Comparison of ENCODE assay signal across 8 mouse cellular contexts in genomic region chr6:122811280-122811652, GRCm38 (mm10). TPM values are rescaled to one million over a fixed set of nuclear protein-coding genes. Genes with fewer than 3 reads are reported as not detected.
A peak's percentile ranks its signal among the peaks of the same experiment; 100 is the strongest.
DNase-seq lines count a peak whose midpoint lies in the region; ATAC-seq lines count a peak whose summit lies in the region.

No protein-coding gene starts in this region.

- peak; percentile 92 for DNase-seq in 416B (ENCODE audit: low read depth)
- DNase-seq in adrenal gland, postnatal 36 days, result peak; percentile 98
- DNase-seq in heart, adult 18-20 months, result peak; percentile 94 to 98
- peak; percentile 94 to 95 for DNase-seq in kidney, adult 8-10 months
- DNase-seq in spleen, adult 18-20 months, result peak; percentile 93 to 94

- H3K9me3 ChIP-seq in embryonic facial prominence, embryonic 12.5 days, result no peaks in the 10 kb centered on the region
- no peaks in the 10 kb centered on the region for H3K9me3 ChIP-seq in limb, embryonic 13.5 days
- H3K9me3 ChIP-seq in midbrain, embryonic 15.5 days, result no peaks in the 10 kb centered on the region

- peaks cover 5% of the 10 kb centered on the region for H3K4me1 ChIP-seq in embryonic facial prominence, embryonic 12.5 days
- H3K4me1 ChIP-seq in limb, embryonic 13.5 days, result peaks cover 6% of the 10 kb centered on the region
- peaks cover 11% of the 10 kb centered on the region for H3K4me1 ChIP-seq in midbrain, embryonic 15.5 days

- H3K4me2 ChIP-seq in embryonic facial prominence, embryonic 12.5 days (replicated peaks), result peak overlapping the region; percentile 59
- H3K4me2 ChIP-seq in limb, embryonic 13.5 days (replicated peaks), result peak overlapping the region; percentile 72
- H3K4me2 ChIP-seq in midbrain, embryonic 15.5 days, result peak overlapping the region; percentile 60

- H3K36me3 ChIP-seq in embryonic facial prominence, embryonic 12.5 days, result no peaks in the 10 kb centered on the region
- no peaks in the 10 kb centered on the region for H3K36me3 ChIP-seq in limb, embryonic 13.5 days
- no peaks in the 10 kb centered on the region for H3K36me3 ChIP-seq in midbrain, embryonic 15.5 days (replicated peaks)

- peak overlapping the region; percentile 100 for H3K27ac ChIP-seq in embryonic facial prominence, embryonic 12.5 days
- H3K27ac ChIP-seq in limb, embryonic 13.5 days, result peak overlapping the region; percentile 99
- H3K27ac ChIP-seq in midbrain, embryonic 15.5 days, result peak overlapping the region; percentile 98

- WGBS in embryonic facial prominence, embryonic 12.5 days, result under 1% methylated on average over 37 of the region's 38 CpGs
- WGBS in limb, embryonic 13.5 days, result under 1% methylated on average over 37 of the region's 38 CpGs
- under 1% methylated on average over 38 of the region's 38 CpGs for WGBS in midbrain, embryonic 15.5 days

- peak overlapping the region; percentile 70 for H3K4me3 ChIP-seq in embryonic facial prominence, embryonic 12.5 days
- H3K4me3 ChIP-seq in limb, embryonic 13.5 days, result peak overlapping the region; percentile 67
- peak overlapping the region; percentile 70 for H3K4me3 ChIP-seq in midbrain, embryonic 15.5 days

- peak overlapping the region; percentile 75 for H3K9ac ChIP-seq in embryonic facial prominence, embryonic 12.5 days
- peak overlapping the region; percentile 84 for H3K9ac ChIP-seq in limb, embryonic 13.5 days
- peak overlapping the region; percentile 71 for H3K9ac ChIP-seq in midbrain, embryonic 15.5 days

- no peaks in the 10 kb centered on the region for H3K27me3 ChIP-seq in embryonic facial prominence, embryonic 12.5 days
- H3K27me3 ChIP-seq in limb, embryonic 13.5 days, result no peaks in the 10 kb centered on the region
- no peaks in the 10 kb centered on the region for H3K27me3 ChIP-seq in midbrain, embryonic 15.5 days (replicated peaks)

- peak; percentile 95 for ATAC-seq in embryonic facial prominence, embryonic 12.5 days (ENCODE audit: insufficient number of reproducible peaks, insufficient read depth, low FRiP score, low TSS enrichment)
- peak; percentile 96 for ATAC-seq in limb, embryonic 13.5 days (ENCODE audit: low FRiP score, low read depth)
- peak; percentile 95 for ATAC-seq in midbrain, embryonic 15.5 days (replicated peaks)

RNA-seq across cellular contexts. Expression of gene Foxj2, which starts 8.4 kb away (rescaled TPM):
- 10 to 100 TPM; 18.5 to 19.6 TPM for total RNA-seq in adrenal gland, postnatal 36 days (2021)
- 6.7 TPM in 2 replicates for polyA plus RNA-seq in embryonic facial prominence, embryonic 12.5 days (2016; fragmentation: Nextera tagmentation; extraction: Ambion mirVana)
- 10 to 100 TPM; 31.7 to 33.5 TPM for total RNA-seq in heart, adult 18-20 months (2021)
- 6.4 and 7.1 TPM in 2 replicates for polyA plus RNA-seq in limb, embryonic 13.5 days (2015; fragmentation: Nextera tagmentation; extraction: Ambion mirVana)
- polyA plus RNA-seq in midbrain, embryonic 15.5 days (2015; fragmentation: Nextera tagmentation; extraction: Ambion mirVana), result 8.3 and 9.1 TPM in 2 replicates

RNA-seq across cellular contexts. Expression of gene Slc2a3, which starts 9.8 kb away (rescaled TPM):
- total RNA-seq in adrenal gland, postnatal 36 days (2021), result 1 to 10 TPM; 5.8 to 9.6 TPM
- polyA plus RNA-seq in embryonic facial prominence, embryonic 12.5 days (2016; fragmentation: Nextera tagmentation; extraction: Ambion mirVana), result 31.5 and 32.7 TPM in 2 replicates
- 1 to 10 TPM; 2.7 to 3.5 TPM for total RNA-seq in heart, adult 18-20 months (2021)
- 72.7 and 83.0 TPM in 2 replicates for polyA plus RNA-seq in limb, embryonic 13.5 days (2015; fragmentation: Nextera tagmentation; extraction: Ambion mirVana)
- polyA plus RNA-seq in midbrain, embryonic 15.5 days (2015; fragmentation: Nextera tagmentation; extraction: Ambion mirVana), result 34.6 and 36.8 TPM in 2 replicates

RNA-seq across cellular contexts. Expression of gene C3ar1, which starts 44.7 kb away (rescaled TPM):
- 1 to 10 TPM; 3.0 to 3.2 TPM for total RNA-seq in adrenal gland, postnatal 36 days (2021)
- 2.3 and 2.5 TPM in 2 replicates for polyA plus RNA-seq in embryonic facial prominence, embryonic 12.5 days (2016; fragmentation: Nextera tagmentation; extraction: Ambion mirVana)
- total RNA-seq in heart, adult 18-20 months (2021), result 1 to 10 TPM; 1.3 to 1.6 TPM
- polyA plus RNA-seq in limb, embryonic 13.5 days (2015; fragmentation: Nextera tagmentation; extraction: Ambion mirVana), result 3.6 and 3.8 TPM in 2 replicates
- polyA plus RNA-seq in midbrain, embryonic 15.5 days (2015; fragmentation: Nextera tagmentation; extraction: Ambion mirVana), result 1.4 and 1.6 TPM in 2 replicates

Comparison
In these comparisons a context has a peak if more than half of its experiments do, and no peak if none do; other contexts are left out.
1. Peak in every context shown above with its lines: DNase-seq, ATAC-seq, H3K4me3 ChIP-seq and H3K27ac ChIP-seq.